Mouse (Mus musculus) midbrain, embryonic 15.5 days (tissue): ENCODE data around the gene Phactr2. TPM values are rescaled to one million over a fixed set of nuclear protein-coding genes. Genes with fewer than 3 reads are reported as not detected.
"Not testable (repeated sequence)": the region's sequence is repeated elsewhere in the genome, so short reads cannot be mapped to it uniquely, and the experiment has no call there.

ENCODE experiments used
- ATAC-seq: fragments of 200-750 bp; cut with Nextera tagmentation; replicated peaks from 2 replicates; pipeline ENCODE4 v1.8.0; 2017; ENCODE audit warnings: moderate TSS enrichment
- H3K27ac ChIP-seq: fragments of 300-500 bp; sonication (generic); 2 replicates; pipeline ENCODE4 v1.5.1; 2015; ENCODE audit warnings: mild to moderate bottlenecking, inconsistent platforms
- H3K27me3 ChIP-seq: fragments of 300-500 bp; sonication (generic); replicated peaks from 2 replicates; pipeline ENCODE4 v1.6.1; 2015; ENCODE audit warnings: inconsistent platforms
- H3K36me3 ChIP-seq: fragments of 300-500 bp; sonication (generic); replicated peaks from 2 replicates; pipeline ENCODE4 v1.6.1; 2015; ENCODE audit warnings: inconsistent platforms
- H3K4me1 ChIP-seq: fragments of 300-500 bp; sonication (generic); 2 replicates; pipeline ENCODE4 v1.6.1; 2015; ENCODE audit warnings: inconsistent platforms
- H3K4me2 ChIP-seq: fragments of 300-500 bp; sonication (generic); 2 replicates; pipeline ENCODE4 v1.6.1; 2015; ENCODE audit warnings: inconsistent platforms, mild to moderate bottlenecking, moderate library complexity
- H3K4me3 ChIP-seq: fragments of 300-500 bp; sonication (generic); 2 replicates; pipeline ENCODE4 v1.5.1; 2015; ENCODE audit warnings: mild to moderate bottlenecking, inconsistent platforms
- H3K9ac ChIP-seq: fragments of 300-500 bp; sonication (generic); 2 replicates; pipeline ENCODE4 v1.6.1; 2015; ENCODE audit warnings: mild to moderate bottlenecking, inconsistent platforms
- H3K9me3 ChIP-seq: fragments of 300-500 bp; sonication (generic); 2 replicates; pipeline ENCODE4 v1.6.1; 2016; ENCODE audit warnings: inconsistent platforms
- WGBS: fragments of 180-500 bp; shearing (Covaris S2); methylation state at CpG from one replicate; pipeline ENCODE4 v1.1.7; 2015; ENCODE audit warnings: mixed read lengths; 5-methylcytosine and 5-hydroxymethylcytosine counted together
- polyA plus RNA-seq: library from polyadenylated mRNA; unstranded; fragments of >200 nt; fragmentation: Nextera tagmentation; extraction: Ambion mirVana; gene quantifications from 2 replicates; pipeline ENCODE4 v1.2.1, GENCODE M21; 2015

The Phactr2 gene
- polyA plus RNA-seq, 1 experiment from 2014 or later = 7.5 TPM

GRCm38 (mm10) chr10:13475121-13475520 lies 909 bp upstream of the Phactr2 start:
- no peak for ATAC-seq
- WGBS = 43% methylated on average over 7 of the region's 7 CpGs
- H3K9ac ChIP-seq = no peak overlapping the region
- H3K4me2 ChIP-seq = peak overlapping the region; percentile 100
- no peak overlapping the region for H3K27ac ChIP-seq
- H3K9me3 ChIP-seq = no peaks in the 10 kb centered on the region
- H3K27me3 ChIP-seq = peaks cover 24% of the 10 kb centered on the region
- peaks cover 13% of the 10 kb centered on the region; the same call in 1 of the 2 replicates for H3K4me1 ChIP-seq
- no peak overlapping the region; the same call in 1 of the 2 replicates for H3K4me3 ChIP-seq
- H3K36me3 ChIP-seq = no peaks in the 10 kb centered on the region

- Histone ChIP-seq H3K36me3 (no peaks in the 10 kb centered on the region), H3K4me1 (peaks cover 13% of the 10 kb centered on the region; the same call in 1 of the 2 replicates), H3K4me3 (peak overlapping the region; percentile 73), H3K9me3 (no peaks in the 10 kb centered on the region), H3K27ac (no peak overlapping the region), H3K4me2 (peak overlapping the region; percentile 100), H3K27me3 (peaks cover 24% of the 10 kb centered on the region), H3K9ac (peak overlapping the region; percentile 58)
- WGBS = 5% methylated on average over 10 of the region's 10 CpGs
- no peak; the same call in 1 of the 2 replicates for ATAC-seq
These were observed 350 bp upstream of the Phactr2 start for GRCm38 (mm10) chr10:13474568-13474955.

GRCm38 (mm10) chr10:13473287-13473832 lies 852 bp downstream of the Phactr2 start:
- Histone ChIP-seq H3K27me3 (peaks cover 24% of the 10 kb centered on the region), H3K36me3 (no peaks in the 10 kb centered on the region), H3K9me3 (no peaks in the 10 kb centered on the region), H3K9ac (peak overlapping the region; percentile 58), H3K4me1 (peaks cover 13% of the 10 kb centered on the region; the same call in 1 of the 2 replicates), H3K4me3 (peak overlapping the region; percentile 73), H3K27ac (no peak overlapping the region), H3K4me2 (peak overlapping the region; percentile 100)
- 16% methylated on average over 17 of the region's 17 CpGs for WGBS
- ATAC-seq = peak; percentile 31; the same call in 1 of the 2 replicates

- Histone ChIP-seq H3K27ac (no peak overlapping the region), H3K27me3 (peaks cover 16% of the 10 kb centered on the region), H3K4me1 (peaks cover 13% of the 10 kb centered on the region; the same call in 1 of the 2 replicates), H3K36me3 (no peaks in the 10 kb centered on the region), H3K4me3 (no peak overlapping the region), H3K9ac (no peak overlapping the region), H3K4me2 (no peak overlapping the region), H3K9me3 (no peaks in the 10 kb centered on the region)
- 90% methylated on average over 3 of the region's 3 CpGs for WGBS
- no peak for ATAC-seq
These were observed 4.0 kb downstream of the Phactr2 start for GRCm38 (mm10) chr10:13470236-13470635.

GRCm38 (mm10) chr10:13468025-13468529 lies 6.1 kb downstream of the Phactr2 start:
- WGBS = 84% methylated on average over 6 of the region's 6 CpGs
- H3K36me3 ChIP-seq, H3K4me2 ChIP-seq, H3K27ac ChIP-seq, H3K4me1 ChIP-seq, H3K9me3 ChIP-seq, H3K27me3 ChIP-seq, H3K4me3 ChIP-seq, H3K9ac ChIP-seq, ATAC-seq: not testable (repeated sequence)

GRCm38 (mm10) chr10:13466925-13467324 lies 7.3 kb downstream of the Phactr2 start:
- no peaks in the 10 kb centered on the region for H3K9me3 ChIP-seq
- 60% methylated on average over 5 of the region's 5 CpGs for WGBS
- no peak overlapping the region for H3K4me3 ChIP-seq
- ATAC-seq = no peak
- no peaks in the 10 kb centered on the region for H3K36me3 ChIP-seq
- H3K4me2 ChIP-seq = no peak overlapping the region
- no peak overlapping the region for H3K27ac ChIP-seq
- no peaks in the 10 kb centered on the region for H3K4me1 ChIP-seq
- H3K27me3 ChIP-seq = no peaks in the 10 kb centered on the region
- no peak overlapping the region for H3K9ac ChIP-seq

- H3K27me3 ChIP-seq, H3K9me3 ChIP-seq, H3K36me3 ChIP-seq, H3K4me3 ChIP-seq, H3K4me2 ChIP-seq, ATAC-seq, H3K27ac ChIP-seq, H3K9ac ChIP-seq, H3K4me1 ChIP-seq: not testable (repeated sequence)
- WGBS = 87% methylated on average over 3 of the region's 3 CpGs
These were observed 9.9 kb downstream of the Phactr2 start for GRCm38 (mm10) chr10:13464295-13464694.

- no peak overlapping the region for H3K4me3 ChIP-seq
- no peaks in the 10 kb centered on the region for H3K9me3 ChIP-seq
- no peaks in the 10 kb centered on the region for H3K4me1 ChIP-seq
- no peaks in the 10 kb centered on the region for H3K36me3 ChIP-seq
- H3K4me2 ChIP-seq = no peak overlapping the region
- H3K27me3 ChIP-seq = no peaks in the 10 kb centered on the region
- H3K27ac ChIP-seq = no peak overlapping the region
- H3K9ac ChIP-seq = no peak overlapping the region
- WGBS = 86% methylated on average over 13 of the region's 13 CpGs
- no peak for ATAC-seq
These were observed 20.8 kb downstream of the Phactr2 start for GRCm38 (mm10) chr10:13453200-13453990.

- H3K4me1 ChIP-seq = no peaks in the 10 kb centered on the region
- no peak overlapping the region for H3K4me3 ChIP-seq
- H3K4me2 ChIP-seq = no peak overlapping the region
- WGBS = 82% methylated on average over 6 of the region's 6 CpGs
- H3K27me3 ChIP-seq = no peaks in the 10 kb centered on the region
- no peak for ATAC-seq
- H3K9ac ChIP-seq = no peak overlapping the region
- H3K27ac ChIP-seq = no peak overlapping the region
- no peaks in the 10 kb centered on the region for H3K9me3 ChIP-seq
- H3K36me3 ChIP-seq = no peaks in the 10 kb centered on the region
These were observed 22.6 kb downstream of the Phactr2 start for GRCm38 (mm10) chr10:13451640-13452039.

GRCm38 (mm10) chr10:13448283-13449045 lies 25.7 kb downstream of the Phactr2 start:
- no peaks in the 10 kb centered on the region for H3K4me1 ChIP-seq
- no peaks in the 10 kb centered on the region for H3K9me3 ChIP-seq
- ATAC-seq = no peak
- no peaks in the 10 kb centered on the region for H3K27me3 ChIP-seq
- 83% methylated on average over 7 of the region's 7 CpGs for WGBS
- H3K9ac ChIP-seq = no peak overlapping the region
- no peak overlapping the region for H3K4me2 ChIP-seq
- H3K4me3 ChIP-seq = no peak overlapping the region
- H3K36me3 ChIP-seq = no peaks in the 10 kb centered on the region
- no peak overlapping the region for H3K27ac ChIP-seq

- peak; percentile 26; the same call in 1 of the 2 replicates for ATAC-seq
- 65% methylated on average over 3 of the region's 3 CpGs for WGBS
- Histone ChIP-seq H3K4me2 (no peak overlapping the region), H3K27me3 (no peaks in the 10 kb centered on the region), H3K9me3 (no peaks in the 10 kb centered on the region), H3K4me3 (no peak overlapping the region), H3K36me3 (no peaks in the 10 kb centered on the region), H3K4me1 (no peaks in the 10 kb centered on the region), H3K9ac (no peak overlapping the region), H3K27ac (no peak overlapping the region)
These were observed 27.4 kb downstream of the Phactr2 start for GRCm38 (mm10) chr10:13446791-13447249.

- Histone ChIP-seq H3K9ac (no peak overlapping the region), H3K4me1 (no peaks in the 10 kb centered on the region), H3K4me3 (no peak overlapping the region), H3K27me3 (no peaks in the 10 kb centered on the region), H3K27ac (no peak overlapping the region), H3K9me3 (no peaks in the 10 kb centered on the region), H3K4me2 (no peak overlapping the region), H3K36me3 (no peaks in the 10 kb centered on the region)
- no peak for ATAC-seq
- 90% methylated on average over 5 of the region's 5 CpGs for WGBS
These were observed 30.0 kb downstream of the Phactr2 start for GRCm38 (mm10) chr10:13444257-13444656.
